Mouse (Mus musculus) intestine, postnatal 0 days (tissue): ENCODE data around the gene Maml3. TPM values are rescaled to one million over a fixed set of nuclear protein-coding genes. Genes with fewer than 3 reads are reported as not detected.

Experiments
- ATAC-seq: fragments of 200-750 bp; cut with Nextera tagmentation; 2 replicates; pipeline ENCODE4 v1.8.0; 2017; ENCODE audit warnings: mild to moderate bottlenecking, moderate TSS enrichment, moderate library complexity
- H3K27ac ChIP-seq: fragments of 300-500 bp; sonication (generic); 2 replicates; pipeline ENCODE4 v1.5.1; 2014; ENCODE audit warnings: mild to moderate bottlenecking, low read depth, low read length, moderate library complexity
- H3K27me3 ChIP-seq: fragments of 300-500 bp; sonication (generic); replicated peaks from 2 replicates; pipeline ENCODE4 v1.6.1; 2014; ENCODE audit warnings: low read length, mixed read lengths; ENCODE audit not compliant: control insufficient read depth, insufficient read depth
- H3K36me3 ChIP-seq: fragments of 300-500 bp; sonication (generic); 2 replicates; pipeline ENCODE4 v1.6.1; 2014; ENCODE audit warnings: mild to moderate bottlenecking, moderate library complexity; ENCODE audit not compliant: control insufficient read depth, insufficient read depth
- H3K4me1 ChIP-seq: fragments of 300-500 bp; sonication (generic); replicated peaks from 2 replicates; pipeline ENCODE4 v1.6.1; 2014; ENCODE audit warnings: antibody characterized with exemption, low read length, mixed read lengths; ENCODE audit not compliant: control insufficient read depth, insufficient read depth
- H3K4me2 ChIP-seq: fragments of 300-500 bp; sonication (generic); replicated peaks from 2 replicates; pipeline ENCODE4 v1.6.1; 2014; ENCODE audit warnings: low read depth, mild to moderate bottlenecking, moderate library complexity
- H3K4me3 ChIP-seq: fragments of 300-500 bp; sonication (generic); 2 replicates; pipeline ENCODE4 v1.5.1; 2014; ENCODE audit warnings: low read depth, low read length
- H3K9ac ChIP-seq: fragments of 300-500 bp; sonication (generic); 2 replicates; pipeline ENCODE4 v1.6.1; 2014; ENCODE audit warnings: mild to moderate bottlenecking, low read depth, low read length
- H3K9me3 ChIP-seq: fragments of 300-500 bp; sonication (generic); 2 replicates; pipeline ENCODE4 v1.6.1; 2016; ENCODE audit warnings: mixed run types; ENCODE audit not compliant: control insufficient read depth
- CTCF ChIP-seq: sonication (generic); IDR thresholded peaks from 2 replicates; pipeline ENCODE4 v1.5.1; 2016; ENCODE audit warnings: low read depth, mild to moderate bottlenecking, control low read depth, antibody characterized with exemption, moderate library complexity
- WGBS: fragments of 180-500 bp; shearing (Covaris S2); extraction: QIAGEN DNeasy Blood & Tissue Kit; methylation state at CpG from one replicate; pipeline ENCODE4 v1.1.7; 2014; 5-methylcytosine and 5-hydroxymethylcytosine counted together
- polyA plus RNA-seq: library from polyadenylated mRNA; unstranded; fragments of >200 nt; fragmentation: Nextera tagmentation; extraction: Ambion mirVana; gene quantifications from 2 replicates; pipeline ENCODE4 v1.2.1, GENCODE M21; 2015

Gene Maml3
- polyA plus RNA-seq, 1 experiment from 2014 or later, result 2.0 TPM

GRCm38 (mm10) chr3:51977654-51978352 is 127.1 kb downstream of the Maml3 start:
- Histone ChIP-seq H3K27me3 (no peaks in the 10 kb centered on the region), H3K36me3 (no peaks in the 10 kb centered on the region), H3K27ac (no peak overlapping the region), H3K9me3 (no peaks in the 10 kb centered on the region), H3K4me1 (no peaks in the 10 kb centered on the region), H3K4me2 (peak overlapping the region; percentile 40), H3K9ac (0 out of 2 replicates have a peak overlapping the region, but pooled peaks have one; percentile 11), H3K4me3 (no peak overlapping the region; the same call in 1 of the 2 replicates)
- TF ChIP-seq CTCF, result no peak
- 38% methylated on average over 8 of the region's 8 CpGs for whole genome bisulfite sequencing
- ATAC-seq, result peak; percentile 69; the same call in 1 of the 2 replicates

- WGBS, result 93% methylated on average over 7 of the region's 7 CpGs
- no peak for ATAC-seq
- TF ChIP-seq CTCF, result no peak
These were observed 130.3 kb downstream of the Maml3 start for GRCm38 (mm10) chr3:51974601-51975000.

GRCm38 (mm10) chr3:51974153-51974552 is 130.7 kb downstream of the Maml3 start:
- Histone ChIP-seq H3K4me3 (no peak overlapping the region), H3K9ac (no peak overlapping the region), H3K27me3 (no peaks in the 10 kb centered on the region), H3K4me1 (no peaks in the 10 kb centered on the region), H3K4me2 (no peak overlapping the region), H3K27ac (no peak overlapping the region), H3K36me3 (no peaks in the 10 kb centered on the region), H3K9me3 (no peaks in the 10 kb centered on the region)
- no peak for TF ChIP-seq CTCF
- ATAC-seq, result no peak
- WGBS, result 93% methylated on average over 6 of the region's 6 CpGs

More at GRCm38 (mm10) chr3:51974601-51975000, 130.3 kb downstream of the Maml3 start:
- Histone ChIP-seq H3K4me2 (no peak overlapping the region), H3K4me3 (no peak overlapping the region), H3K9me3 (no peaks in the 10 kb centered on the region), H3K4me1 (no peaks in the 10 kb centered on the region), H3K9ac (no peak overlapping the region), H3K27me3 (no peaks in the 10 kb centered on the region), H3K36me3 (no peaks in the 10 kb centered on the region), H3K27ac (no peak overlapping the region)

DNA sequence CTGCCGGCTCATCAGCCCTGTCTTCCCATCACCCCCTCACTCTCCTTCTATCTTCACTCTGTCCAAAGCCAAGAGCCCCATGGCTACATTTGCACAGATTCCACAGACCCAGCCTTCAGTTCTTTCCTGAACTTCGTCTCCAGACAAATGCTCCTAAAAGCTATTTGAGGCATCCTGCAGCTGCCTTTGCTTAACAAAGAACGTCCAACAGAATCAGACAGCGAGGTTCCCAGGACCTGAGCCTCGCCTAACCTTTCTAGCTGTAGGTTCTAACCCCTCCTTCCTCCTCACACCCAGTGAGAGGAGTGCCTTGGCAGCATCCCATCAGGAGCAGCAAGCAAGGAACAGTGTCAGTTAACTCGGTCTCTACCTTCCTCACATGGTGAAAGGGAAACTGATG is 132.3 kb downstream of the Maml3 start:
- Histone ChIP-seq H3K4me1 (no peaks in the 10 kb centered on the region), H3K4me3 (no peak overlapping the region), H3K27ac (no peak overlapping the region), H3K4me2 (no peak overlapping the region), H3K9me3 (no peaks in the 10 kb centered on the region), H3K36me3 (no peaks in the 10 kb centered on the region), H3K9ac (no peak overlapping the region), H3K27me3 (no peaks in the 10 kb centered on the region)
- no peak for ATAC-seq
- 82% methylated on average over 6 of the region's 6 CpGs for WGBS
- no peak for TF ChIP-seq CTCF

DNA sequence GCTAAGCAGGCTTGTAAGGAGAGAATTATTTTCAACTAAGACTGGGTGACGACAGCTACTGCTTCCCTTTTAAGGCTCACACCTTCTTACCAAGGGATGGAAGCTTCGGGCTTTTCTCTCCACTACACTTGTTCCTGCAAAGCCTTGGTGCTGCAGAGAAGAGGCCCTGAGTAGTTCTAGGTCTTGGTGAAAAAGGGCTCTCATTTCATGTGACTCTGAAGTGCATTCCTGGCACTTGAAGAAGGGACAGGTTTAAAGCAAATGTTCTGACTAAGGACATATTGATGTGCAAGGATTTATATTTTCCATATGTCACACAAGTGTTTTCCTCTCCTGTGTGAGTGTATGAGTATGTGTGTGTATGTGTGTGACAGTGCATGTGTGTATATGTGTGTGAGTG is 134.4 kb downstream of the Maml3 start:
- Histone ChIP-seq H3K4me3 (no peak overlapping the region), H3K36me3 (no peaks in the 10 kb centered on the region), H3K9me3 (no peaks in the 10 kb centered on the region), H3K4me1 (peaks cover 8% of the 10 kb centered on the region; the same call in 1 of the 2 replicates), H3K4me2 (no peak overlapping the region), H3K27ac (no peak overlapping the region), H3K9ac (no peak overlapping the region), H3K27me3 (no peaks in the 10 kb centered on the region)
- no peak for TF ChIP-seq CTCF
- 94% methylated on average over 2 of the region's 2 CpGs for WGBS
- ATAC-seq, result no peak

GRCm38 (mm10) chr3:51969451-51969850 is 135.4 kb downstream of the Maml3 start:
- Histone ChIP-seq H3K9ac (no peak overlapping the region), H3K4me2 (no peak overlapping the region), H3K4me1 (peaks cover 9% of the 10 kb centered on the region; the same call in 1 of the 2 replicates), H3K27ac (no peak overlapping the region), H3K27me3 (no peaks in the 10 kb centered on the region), H3K36me3 (no peaks in the 10 kb centered on the region), H3K4me3 (no peak overlapping the region), H3K9me3 (no peaks in the 10 kb centered on the region)
- TF ChIP-seq CTCF, result no peak
- ATAC-seq, result no peak
- 65% methylated on average over 6 of the region's 6 CpGs for WGBS
